Mouse (Mus musculus) erythroblast, embryonic 14.5 days (primary cell): ENCODE measurements around the gene Pkd1l2.

Experiments
- GATA1 ChIP-seq: IDR thresholded peaks from 2 replicates; pipeline ENCODE4 v1.6.1; 2012; ENCODE audit warnings: low read length, inconsistent platforms, mixed read lengths
- TAL1 ChIP-seq: IDR thresholded peaks from 3 replicates; pipeline ENCODE4 v1.6.1; 2012; ENCODE audit warnings: low read length, inconsistent platforms, mixed read lengths

- TF ChIP-seq TAL1 (no peak), GATA1 (no peak)
These were observed 32.8 kb upstream of the Pkd1l2 start for GRCm38 (mm10) chr8:117115094-117115493.
